Mouse (Mus musculus): ENCODE data around the gene Sult3a1. TPM values are rescaled to one million over a fixed set of nuclear protein-coding genes. Genes with fewer than 3 reads are reported as not detected.

Sult3a1 gene
- total RNA-seq (2014; rRNA removed) (not detected in 2 replicates), polyA plus RNA-seq (2015; fragmentation: Nextera tagmentation; extraction: Ambion mirVana) (not detected in 2 replicates)

DNA sequence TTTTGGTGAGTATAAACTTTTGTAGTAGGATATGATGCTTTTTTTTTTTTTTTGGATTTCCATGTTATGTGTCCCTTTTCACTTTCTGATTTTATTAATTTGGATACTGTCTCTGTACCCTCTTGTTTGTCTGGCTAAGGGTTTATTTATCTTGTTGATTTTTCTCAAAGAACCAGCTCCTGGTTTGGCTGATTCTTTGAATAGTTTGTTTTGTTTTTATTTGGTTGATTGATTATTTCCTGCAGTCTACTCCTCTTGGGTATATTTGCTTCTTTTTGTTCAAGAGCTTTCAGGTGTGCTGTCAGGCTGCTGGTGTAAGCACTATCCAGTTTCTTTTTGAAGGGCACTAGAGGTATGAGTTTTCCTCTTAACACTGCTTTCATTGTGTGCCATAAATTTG lies at the start of gene Sult3a1:
TSS of gene Sult3a1 (plus strand) at position 301 of the 400 bp plus-strand sequence.
- Histone ChIP-seq H3K4me3 (ENCODE audit: low read depth, low read length) (no peak within 1 kb of the TSS), H3K4me1 (ENCODE audit: insufficient read depth) (no peaks in the 10 kb centered on the region), H3K9ac (no peak within 1 kb of the TSS), H3K9me3 (ENCODE audit: low read length) (no peaks in the 10 kb centered on the region), H3K27ac (ENCODE audit: low read depth, low read length) (no peak within 1 kb of the TSS), H3K4me2 (ENCODE audit: low read depth) (no peak within 1 kb of the TSS), H3K27me3 (ENCODE audit: insufficient read depth, low read length) (no peaks in the 10 kb centered on the region), H3K36me3 (ENCODE audit: insufficient read depth) (no peaks in the 10 kb centered on the region)
- DNase-seq = no peak
- TF ChIP-seq CTCF (IDR thresholded peaks at IDR 0.05; ENCODE audit: low read depth) = no peak
- no peak for ATAC-seq

DNA sequence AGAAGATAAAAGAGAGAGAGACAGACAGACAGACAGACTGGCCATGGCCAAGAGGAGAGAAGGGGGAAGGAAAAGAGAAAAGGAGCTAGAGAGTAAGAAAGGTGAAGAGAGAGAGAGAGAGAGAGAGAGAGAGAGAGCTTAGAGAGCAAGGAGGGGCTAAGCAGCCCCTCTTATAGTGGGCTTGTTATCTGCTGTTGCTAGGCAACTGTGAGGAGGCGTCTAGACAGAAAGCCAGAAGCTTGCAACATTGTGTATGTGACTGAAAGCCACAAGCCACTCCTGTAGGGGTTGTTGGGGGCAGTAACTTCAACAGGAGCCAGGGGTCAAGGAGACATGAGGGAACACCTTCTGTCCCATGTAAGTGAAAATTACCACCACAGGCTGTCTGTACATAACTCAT lies 45.7 kb upstream of the Sult3a1 start:
- Histone ChIP-seq H3K36me3 (ENCODE audit: insufficient read depth) (no peaks in the 10 kb centered on the region), H3K4me1 (ENCODE audit: insufficient read depth) (no peaks in the 10 kb centered on the region), H3K4me3 (ENCODE audit: low read depth, low read length) (no peak overlapping the region), H3K27me3 (ENCODE audit: insufficient read depth, low read length) (no peaks in the 10 kb centered on the region), H3K9me3 (ENCODE audit: low read length) (no peaks in the 10 kb centered on the region), H3K9ac (no peak overlapping the region), H3K27ac (ENCODE audit: low read depth, low read length) (no peak overlapping the region), H3K4me2 (ENCODE audit: low read depth) (no peak overlapping the region)
- TF ChIP-seq CTCF (IDR thresholded peaks at IDR 0.05; ENCODE audit: low read depth) = no peak
- peak; percentile 75 for ATAC-seq
- peak; percentile 9 for DNase-seq
- WGBS = 12% methylated on average over 1 of the region's 1 CpGs

DNA sequence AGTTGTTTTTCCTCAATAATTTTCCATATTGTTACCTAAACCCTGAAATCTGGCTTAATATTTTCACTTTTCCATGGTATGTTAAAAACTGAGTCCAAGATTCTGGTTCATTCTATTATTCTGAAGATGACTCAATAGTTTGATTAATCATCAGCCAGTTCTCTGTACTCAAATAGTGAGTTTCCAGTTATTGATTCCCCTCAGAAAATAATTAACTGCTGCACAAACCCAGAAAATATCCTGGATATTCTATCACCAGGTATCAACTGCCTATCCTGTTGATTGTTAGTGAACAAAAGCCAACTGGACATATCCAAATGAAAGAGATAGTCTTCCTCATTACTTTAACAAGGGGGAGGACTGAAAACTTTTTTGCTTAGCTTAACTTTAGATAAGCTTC lies 43.3 kb upstream of the Sult3a1 start:
- no peak for DNase-seq
- H3K4me1 ChIP-seq (ENCODE audit: insufficient read depth) = no peaks in the 10 kb centered on the region
- H3K36me3 ChIP-seq (ENCODE audit: insufficient read depth) = no peaks in the 10 kb centered on the region
- no peak overlapping the region for H3K9ac ChIP-seq
- no peak for TF ChIP-seq CTCF (IDR thresholded peaks at IDR 0.05; ENCODE audit: low read depth)
- ATAC-seq = no peak
- H3K27me3 ChIP-seq (ENCODE audit: insufficient read depth, low read length) = no peaks in the 10 kb centered on the region
- H3K4me3 ChIP-seq (ENCODE audit: low read depth, low read length) = no peak overlapping the region
- H3K9me3 ChIP-seq (ENCODE audit: low read length) = no peaks in the 10 kb centered on the region
- no peak overlapping the region for H3K27ac ChIP-seq (ENCODE audit: low read depth, low read length)
- H3K4me2 ChIP-seq (ENCODE audit: low read depth) = no peak overlapping the region

DNA sequence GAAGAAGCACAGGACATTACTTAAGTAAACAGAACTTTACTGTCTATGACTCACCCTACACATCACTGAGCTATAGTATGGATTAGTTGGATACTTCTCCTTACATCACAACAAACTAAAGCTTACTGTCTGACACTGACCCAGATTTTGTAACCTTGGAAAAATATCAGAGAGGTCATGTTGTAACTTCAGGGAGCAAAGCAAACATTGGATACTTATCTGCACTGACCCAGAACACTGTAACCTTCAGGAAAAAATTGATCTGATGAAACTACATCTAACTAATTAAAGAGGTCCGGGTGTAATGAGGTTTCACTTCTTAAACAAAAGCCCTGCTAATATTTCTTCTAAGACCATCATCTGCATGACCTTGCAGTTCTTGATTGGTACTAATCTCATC lies 40.6 kb upstream of the Sult3a1 start:
- no peaks in the 10 kb centered on the region for H3K36me3 ChIP-seq (ENCODE audit: insufficient read depth)
- H3K27me3 ChIP-seq (ENCODE audit: insufficient read depth, low read length) = no peaks in the 10 kb centered on the region
- H3K4me1 ChIP-seq (ENCODE audit: insufficient read depth) = no peaks in the 10 kb centered on the region
- no peak for TF ChIP-seq CTCF (IDR thresholded peaks at IDR 0.05; ENCODE audit: low read depth)
- no peak overlapping the region for H3K9ac ChIP-seq
- WGBS = 44% methylated on average over 1 of the region's 1 CpGs
- no peak overlapping the region for H3K4me3 ChIP-seq (ENCODE audit: low read depth, low read length)
- ATAC-seq = no peak
- no peak for DNase-seq
- no peaks in the 10 kb centered on the region for H3K9me3 ChIP-seq (ENCODE audit: low read length)
- H3K27ac ChIP-seq (ENCODE audit: low read depth, low read length) = no peak overlapping the region
- H3K4me2 ChIP-seq (ENCODE audit: low read depth) = no peak overlapping the region

DNA sequence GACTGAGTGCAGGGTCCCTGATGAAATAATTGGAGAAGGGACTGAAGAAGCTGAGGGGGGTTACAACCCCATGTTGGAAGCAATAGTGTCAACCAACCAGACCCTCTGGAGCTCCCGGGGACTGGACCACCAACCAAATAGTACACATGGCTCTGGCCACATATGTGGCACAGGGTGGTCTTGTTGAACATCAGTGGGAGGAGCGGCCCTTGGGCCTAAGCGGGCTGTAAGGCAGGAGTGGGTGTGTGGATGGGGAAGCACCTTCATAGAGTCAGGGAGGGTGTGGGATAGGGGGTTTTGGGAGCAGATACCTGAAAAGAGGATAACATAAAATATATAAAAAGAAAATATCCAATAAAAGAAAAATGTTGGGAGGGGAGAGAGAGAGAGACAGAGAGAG lies 36.6 kb upstream of the Sult3a1 start:
- ATAC-seq (no peak), DNase-seq (no peak)
- H3K27me3 ChIP-seq (ENCODE audit: insufficient read depth, low read length) = no peaks in the 10 kb centered on the region
- H3K4me1 ChIP-seq (ENCODE audit: insufficient read depth) = no peaks in the 10 kb centered on the region
- H3K27ac ChIP-seq (ENCODE audit: low read depth, low read length) = no peak overlapping the region
- no peaks in the 10 kb centered on the region for H3K9me3 ChIP-seq (ENCODE audit: low read length)
- no peak overlapping the region for H3K4me2 ChIP-seq (ENCODE audit: low read depth)
- H3K9ac ChIP-seq = no peak overlapping the region
- WGBS = 93% methylated on average over 3 of the region's 3 CpGs
- no peaks in the 10 kb centered on the region for H3K36me3 ChIP-seq (ENCODE audit: insufficient read depth)
- no peak for TF ChIP-seq CTCF (IDR thresholded peaks at IDR 0.05; ENCODE audit: low read depth)
- H3K4me3 ChIP-seq (ENCODE audit: low read depth, low read length) = no peak overlapping the region

DNA sequence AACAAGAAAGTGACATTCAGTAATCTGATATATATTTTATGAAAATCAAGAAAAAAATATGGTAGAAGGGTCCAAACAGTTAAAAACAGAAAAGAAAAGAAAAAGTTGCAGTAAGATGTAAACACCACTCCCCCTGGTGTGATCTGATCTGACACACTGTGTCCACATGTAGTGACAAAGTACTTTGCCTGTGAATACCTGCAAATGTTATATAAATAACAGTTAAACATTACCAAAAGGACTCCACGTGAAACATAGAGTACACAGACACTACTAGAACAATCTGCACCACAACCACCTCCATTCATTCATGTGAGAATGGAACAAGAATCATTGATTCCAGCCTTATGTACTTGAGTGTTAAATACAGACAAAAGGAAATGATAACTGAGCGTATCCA lies 8.5 kb downstream of the Sult3a1 start:
- no peaks in the 10 kb centered on the region for H3K36me3 ChIP-seq (ENCODE audit: insufficient read depth)
- no peak overlapping the region for H3K4me2 ChIP-seq (ENCODE audit: low read depth)
- no peaks in the 10 kb centered on the region for H3K4me1 ChIP-seq (ENCODE audit: insufficient read depth)
- DNase-seq (no peak), ATAC-seq (no peak)
- TF ChIP-seq CTCF (IDR thresholded peaks at IDR 0.05; ENCODE audit: low read depth) = no peak
- no peaks in the 10 kb centered on the region for H3K27me3 ChIP-seq (ENCODE audit: insufficient read depth, low read length)
- no peak overlapping the region for H3K4me3 ChIP-seq (ENCODE audit: low read depth, low read length)
- no peaks in the 10 kb centered on the region for H3K9me3 ChIP-seq (ENCODE audit: low read length)
- H3K9ac ChIP-seq = no peak overlapping the region
- H3K27ac ChIP-seq (ENCODE audit: low read depth, low read length) = no peak overlapping the region
- 86% methylated on average over 2 of the region's 2 CpGs for WGBS

DNA sequence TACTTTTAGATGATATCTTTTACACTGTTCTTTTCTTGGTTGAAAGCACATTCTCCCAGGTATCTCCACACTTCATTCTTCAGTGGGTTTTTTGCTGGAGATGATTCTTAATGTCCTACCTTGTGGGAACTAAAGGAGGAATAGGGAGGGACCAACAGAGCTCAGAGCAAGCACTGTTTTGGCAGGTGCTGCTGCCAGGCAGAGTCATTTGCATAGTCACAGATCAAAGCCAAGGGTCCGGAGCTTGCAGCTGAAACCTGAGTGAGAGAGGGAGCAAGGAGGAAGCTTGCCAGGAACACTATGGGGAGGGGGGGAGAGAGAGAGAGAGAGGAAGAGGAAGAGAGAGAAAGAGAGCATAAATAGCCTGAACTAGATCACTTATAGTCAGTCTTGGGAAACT lies 12.9 kb downstream of the Sult3a1 start:
- no peak for TF ChIP-seq CTCF (IDR thresholded peaks at IDR 0.05; ENCODE audit: low read depth)
- no peak overlapping the region for H3K27ac ChIP-seq (ENCODE audit: low read depth, low read length)
- no peak overlapping the region for H3K4me2 ChIP-seq (ENCODE audit: low read depth)
- ATAC-seq (no peak), DNase-seq (no peak)
- H3K4me3 ChIP-seq (ENCODE audit: low read depth, low read length) = no peak overlapping the region
- no peaks in the 10 kb centered on the region for H3K36me3 ChIP-seq (ENCODE audit: insufficient read depth)
- H3K4me1 ChIP-seq (ENCODE audit: insufficient read depth) = no peaks in the 10 kb centered on the region
- no peaks in the 10 kb centered on the region for H3K9me3 ChIP-seq (ENCODE audit: low read length)
- H3K9ac ChIP-seq = no peak overlapping the region
- no peaks in the 10 kb centered on the region for H3K27me3 ChIP-seq (ENCODE audit: insufficient read depth, low read length)
- WGBS = 14% methylated on average over 1 of the region's 1 CpGs

Measured in forebrain, postnatal 0 days (tissue).